Mouse (Mus musculus) erythroblast, embryonic 14.5 days (primary cell): ENCODE measurements around the gene Kcnk2. TPM values are rescaled to one million over a fixed set of nuclear protein-coding genes. Genes with fewer than 3 reads are reported as not detected.

Source experiments
- H3K27me3 ChIP-seq: 2 replicates; pipeline ENCODE4 v1.6.1; 2012; ENCODE audit warnings: inconsistent platforms; ENCODE audit not compliant: control insufficient read depth
- H3K36me3 ChIP-seq: 2 replicates; pipeline ENCODE4 v1.6.1; 2012; ENCODE audit warnings: mild to moderate bottlenecking, inconsistent platforms; ENCODE audit not compliant: control insufficient read depth
- H3K4me1 ChIP-seq: 2 replicates; pipeline ENCODE4 v1.6.1; 2012; ENCODE audit warnings: inconsistent platforms; ENCODE audit not compliant: control insufficient read depth
- H3K4me3 ChIP-seq: replicated peaks from 2 replicates; pipeline ENCODE3; 2012; ENCODE audit warnings: moderate library complexity, mild to moderate bottlenecking, inconsistent platforms
- H3K9me3 ChIP-seq: 2 replicates; pipeline ENCODE4 v1.6.1; 2012; ENCODE audit warnings: low read length, inconsistent platforms, mixed read lengths; ENCODE audit not compliant: control insufficient read depth
- GATA1 ChIP-seq: IDR thresholded peaks from 2 replicates; pipeline ENCODE4 v1.6.1; 2012; ENCODE audit warnings: low read length, inconsistent platforms, mixed read lengths
- TAL1 ChIP-seq: IDR thresholded peaks from 3 replicates; pipeline ENCODE4 v1.6.1; 2012; ENCODE audit warnings: low read length, inconsistent platforms, mixed read lengths
- polyA plus RNA-seq: library from polyadenylated mRNA; stranded (reverse); fragments of >175 nt; gene quantifications from 2 replicates; pipeline ENCODE4 v1.2.3, GENCODE M21; 2012

Kcnk2 gene
- polyA plus RNA-seq, 1 experiment = not detected

DNA sequence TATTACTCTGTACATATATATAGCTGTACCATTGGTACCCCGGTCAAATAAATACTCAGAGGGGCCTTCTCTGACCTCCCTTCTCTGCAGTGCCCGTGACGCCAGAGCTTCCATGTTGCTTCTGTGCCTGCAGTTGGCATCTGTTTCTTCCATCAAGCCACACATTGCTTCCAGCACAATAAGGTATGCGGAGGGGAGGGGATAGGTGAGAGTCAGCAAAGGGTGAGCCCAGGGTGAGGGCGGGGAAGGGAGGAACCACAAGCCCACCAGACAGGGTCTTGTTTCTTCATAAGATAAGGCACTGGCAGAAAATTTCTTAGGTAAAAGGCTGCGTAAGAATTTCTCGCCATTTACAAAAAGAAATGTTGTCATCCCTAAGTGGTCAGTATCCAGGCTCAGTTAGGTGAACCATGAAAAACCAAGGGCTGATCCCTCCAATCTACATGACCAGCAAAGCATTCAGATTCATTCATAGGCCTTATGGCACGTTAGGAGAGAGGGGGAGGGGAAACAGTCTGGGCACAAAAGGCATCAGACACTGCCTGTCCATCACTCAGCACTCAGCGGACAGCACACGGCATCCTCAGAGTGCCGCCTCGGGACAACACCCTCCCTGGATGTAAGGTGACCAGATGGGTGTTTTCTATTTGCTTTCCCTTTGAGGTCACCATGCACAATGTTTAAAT lies 192.9 kb downstream of the Kcnk2 start:
- H3K27me3 ChIP-seq = no peaks in the 10 kb centered on the region
- no peak for TF ChIP-seq GATA1
- no peak for TF ChIP-seq TAL1
- H3K9me3 ChIP-seq = peaks cover 32% of the 10 kb centered on the region
- H3K4me1 ChIP-seq = no peaks in the 10 kb centered on the region
- no peak overlapping the region for H3K4me3 ChIP-seq
- H3K36me3 ChIP-seq = no peaks in the 10 kb centered on the region

DNA sequence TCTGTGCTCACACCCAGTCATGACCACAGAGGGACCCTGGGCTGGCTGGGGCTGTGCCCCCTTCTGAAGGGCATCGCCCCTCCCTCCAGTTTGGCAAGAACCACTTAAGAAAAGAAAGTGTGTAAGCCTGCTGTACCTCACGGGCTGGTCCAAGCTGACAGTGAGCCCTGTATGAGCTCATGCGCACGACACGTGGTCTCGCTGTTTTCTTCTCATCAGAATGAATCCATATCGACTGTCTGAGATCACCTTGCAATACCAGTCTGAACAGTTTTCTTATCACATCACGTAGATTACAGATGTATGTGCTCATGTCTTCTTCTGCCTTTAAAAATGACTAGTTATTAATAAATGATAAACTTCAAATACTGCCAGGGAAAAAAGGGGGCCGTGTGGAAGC lies 193.5 kb downstream of the Kcnk2 start:
- no peaks in the 10 kb centered on the region for H3K36me3 ChIP-seq
- H3K9me3 ChIP-seq = peaks cover 32% of the 10 kb centered on the region
- H3K27me3 ChIP-seq = no peaks in the 10 kb centered on the region
- H3K4me3 ChIP-seq = no peak overlapping the region
- no peaks in the 10 kb centered on the region for H3K4me1 ChIP-seq
- TF ChIP-seq GATA1 = no peak
- TF ChIP-seq TAL1 = no peak

DNA sequence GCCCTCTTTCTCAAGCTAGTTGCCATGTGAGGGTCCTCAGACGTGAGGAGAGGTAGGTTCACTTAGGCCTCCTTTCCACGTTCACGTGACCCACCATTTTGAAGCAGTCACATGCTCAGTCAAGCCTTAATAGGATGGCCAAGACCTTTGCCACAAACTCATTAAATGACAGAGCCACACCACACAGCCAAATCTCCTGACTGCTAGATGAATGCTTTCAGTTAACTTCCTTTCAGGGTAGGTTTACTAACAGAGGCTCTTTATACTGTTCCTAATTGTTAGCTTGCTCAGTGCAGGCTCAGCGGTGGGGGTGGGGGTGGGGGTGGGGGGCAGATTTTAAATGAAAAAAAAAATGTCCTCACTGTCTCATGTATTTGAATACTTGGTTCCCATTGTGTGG lies 206.3 kb downstream of the Kcnk2 start:
- no peaks in the 10 kb centered on the region for H3K27me3 ChIP-seq
- H3K36me3 ChIP-seq = no peaks in the 10 kb centered on the region
- no peak for TF ChIP-seq GATA1
- no peak for TF ChIP-seq TAL1
- H3K4me1 ChIP-seq = no peaks in the 10 kb centered on the region
- no peak overlapping the region for H3K4me3 ChIP-seq
- peaks cover 22% of the 10 kb centered on the region for H3K9me3 ChIP-seq

DNA sequence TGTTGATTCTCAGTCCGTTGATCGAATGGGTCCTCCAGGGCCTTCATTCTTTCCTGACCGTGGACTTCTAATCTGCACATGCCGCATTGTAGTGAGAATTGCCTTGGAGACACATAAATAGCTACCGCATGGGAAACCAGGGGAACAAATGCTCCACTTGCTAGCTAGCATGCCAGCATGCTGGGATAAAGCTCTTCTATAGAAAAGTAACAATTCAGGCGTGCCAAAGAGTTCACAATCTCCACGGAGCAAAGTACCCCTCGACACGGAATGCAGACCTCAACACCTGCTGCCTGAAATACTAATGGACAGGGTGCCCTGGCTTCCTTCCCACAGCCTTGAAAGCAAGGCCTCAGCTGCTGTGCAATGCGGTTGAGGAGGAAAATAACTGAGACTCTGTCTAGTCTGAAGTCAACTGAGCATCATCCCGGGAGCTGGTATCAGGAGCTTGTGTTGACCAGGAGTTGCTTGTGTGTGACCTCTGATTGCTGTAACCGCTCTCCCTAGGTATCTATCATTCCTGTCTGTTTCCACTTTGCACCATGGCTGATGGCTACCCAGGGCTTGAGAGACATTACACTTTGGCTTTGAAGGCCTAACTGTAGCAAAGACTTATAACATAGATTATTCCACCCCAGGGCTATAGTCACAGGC lies 214.2 kb downstream of the Kcnk2 start:
- peaks cover 29% of the 10 kb centered on the region for H3K9me3 ChIP-seq
- no peaks in the 10 kb centered on the region for H3K27me3 ChIP-seq
- TF ChIP-seq GATA1 (no peak), TAL1 (no peak)
- no peak overlapping the region for H3K4me3 ChIP-seq
- H3K36me3 ChIP-seq = no peaks in the 10 kb centered on the region
- no peaks in the 10 kb centered on the region for H3K4me1 ChIP-seq

DNA sequence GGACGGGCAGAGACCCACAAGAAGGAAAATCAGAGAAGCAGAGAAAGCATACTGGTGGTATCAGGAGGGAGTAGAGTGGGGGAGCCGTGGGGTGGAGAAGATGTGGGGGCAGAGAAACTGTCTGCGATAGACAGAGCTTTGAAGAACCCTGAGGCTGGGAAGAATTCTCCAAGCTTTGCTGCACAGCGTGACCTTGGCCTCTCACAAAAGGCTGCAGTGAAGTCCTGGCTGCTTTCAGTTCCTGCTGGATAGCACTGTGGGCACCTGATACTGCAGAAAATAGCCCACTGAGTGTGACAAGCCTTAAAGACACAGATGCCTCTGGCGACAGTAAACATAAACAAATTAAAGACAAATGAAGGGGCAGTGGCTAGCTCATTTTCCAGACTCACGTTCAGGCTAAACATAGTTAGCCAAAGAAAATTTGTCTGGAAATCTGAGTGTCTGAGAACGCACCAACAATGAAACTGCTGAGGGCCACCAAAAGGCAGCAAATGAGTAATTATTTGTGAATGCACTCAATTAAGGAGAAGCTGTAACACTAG lies 216.8 kb downstream of the Kcnk2 start:
- no peak overlapping the region for H3K4me3 ChIP-seq
- TF ChIP-seq GATA1 (no peak), TAL1 (no peak)
- no peaks in the 10 kb centered on the region for H3K27me3 ChIP-seq
- no peaks in the 10 kb centered on the region for H3K4me1 ChIP-seq
- H3K36me3 ChIP-seq = no peaks in the 10 kb centered on the region
- H3K9me3 ChIP-seq = peaks cover 18% of the 10 kb centered on the region

DNA sequence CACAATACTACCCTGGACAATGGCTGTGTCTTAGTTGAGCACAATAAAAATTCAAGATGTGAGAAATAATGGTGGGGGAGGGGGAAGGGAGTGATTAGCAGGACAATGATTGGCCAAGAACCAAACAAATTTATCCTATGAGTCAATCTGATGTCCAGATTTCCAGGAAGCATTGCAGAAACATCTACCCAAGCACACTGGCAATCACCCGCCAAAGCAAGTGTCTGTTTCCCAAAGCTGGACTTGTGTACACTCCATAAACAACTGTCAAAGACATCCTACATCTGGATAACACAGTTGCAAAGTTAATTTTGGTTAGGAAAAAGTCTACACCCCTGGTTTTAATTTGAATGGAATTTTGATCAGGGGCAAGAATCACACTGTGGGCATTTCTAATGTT lies 224.3 kb downstream of the Kcnk2 start:
- H3K9me3 ChIP-seq = peaks cover 2% of the 10 kb centered on the region; the same call in 1 of the 2 replicates
- no peaks in the 10 kb centered on the region for H3K4me1 ChIP-seq
- H3K36me3 ChIP-seq = no peaks in the 10 kb centered on the region
- TF ChIP-seq GATA1 = no peak
- no peak for TF ChIP-seq TAL1
- H3K4me3 ChIP-seq = no peak overlapping the region
- no peaks in the 10 kb centered on the region for H3K27me3 ChIP-seq

DNA sequence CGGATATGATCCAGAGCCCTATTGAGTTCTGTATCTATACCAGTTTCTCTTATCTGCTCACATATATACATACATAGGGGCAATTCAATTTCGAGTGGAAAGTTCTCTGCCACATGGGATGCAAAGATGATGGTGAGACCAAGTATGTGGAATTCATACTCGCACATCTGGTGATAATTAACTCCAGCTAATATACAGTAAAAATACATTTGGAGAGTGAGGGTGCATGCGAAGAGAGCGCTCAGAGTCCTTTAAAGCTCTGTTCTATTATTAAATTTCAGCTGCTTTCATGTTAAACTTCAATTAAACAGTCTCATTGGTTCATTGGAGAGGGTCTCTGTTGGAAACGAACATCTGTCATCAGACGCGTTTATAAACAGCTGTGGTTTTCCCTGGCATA lies 228.6 kb downstream of the Kcnk2 start:
- H3K9me3 ChIP-seq = peaks cover 10% of the 10 kb centered on the region; the same call in 1 of the 2 replicates
- H3K4me3 ChIP-seq = no peak overlapping the region
- no peaks in the 10 kb centered on the region for H3K36me3 ChIP-seq
- no peaks in the 10 kb centered on the region for H3K27me3 ChIP-seq
- TF ChIP-seq TAL1 (no peak), GATA1 (no peak)
- no peaks in the 10 kb centered on the region for H3K4me1 ChIP-seq

DNA sequence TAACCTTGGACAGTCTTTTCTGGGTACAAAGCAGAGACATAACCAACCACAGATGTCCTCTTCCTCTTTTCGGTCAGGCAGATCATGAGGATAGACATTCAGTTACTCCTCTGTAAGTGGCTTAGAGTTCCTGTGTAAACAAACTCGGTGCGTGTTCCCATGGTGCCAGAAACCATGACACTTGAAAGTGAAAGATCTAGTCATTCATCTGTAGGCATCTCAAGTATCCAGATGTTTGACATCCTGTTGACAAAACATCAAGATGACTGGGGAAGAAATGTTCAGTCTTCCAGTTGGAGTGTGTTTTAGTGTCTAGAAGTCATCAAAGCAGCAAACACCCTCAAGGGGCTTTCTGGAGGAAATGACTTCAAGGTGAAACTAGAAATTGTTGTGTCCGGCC lies 230.9 kb downstream of the Kcnk2 start:
- H3K36me3 ChIP-seq = no peaks in the 10 kb centered on the region
- H3K27me3 ChIP-seq = no peaks in the 10 kb centered on the region
- H3K9me3 ChIP-seq = peaks cover 12% of the 10 kb centered on the region; the same call in 1 of the 2 replicates
- no peak overlapping the region for H3K4me3 ChIP-seq
- no peaks in the 10 kb centered on the region for H3K4me1 ChIP-seq
- TF ChIP-seq GATA1 = no peak
- TF ChIP-seq TAL1 = no peak

DNA sequence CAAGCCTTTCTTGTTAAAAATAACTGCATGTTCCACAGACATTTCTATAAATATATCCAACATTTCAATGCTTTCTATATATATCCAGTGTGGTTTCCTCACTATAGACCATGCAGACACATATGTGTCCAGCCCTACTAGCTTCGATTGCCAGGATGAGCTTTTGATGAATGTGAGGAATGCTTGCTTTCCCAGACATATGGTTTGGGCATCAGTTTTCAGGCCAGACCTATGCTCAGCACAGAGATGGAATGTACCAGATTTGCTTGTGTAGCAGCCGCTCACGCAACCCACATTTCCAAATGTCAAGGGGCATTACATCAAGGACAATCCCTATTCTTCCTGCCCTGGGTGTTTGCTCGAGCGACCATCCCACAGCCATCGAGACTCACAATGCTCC lies 236.3 kb downstream of the Kcnk2 start:
- no peaks in the 10 kb centered on the region for H3K36me3 ChIP-seq
- H3K4me1 ChIP-seq = no peaks in the 10 kb centered on the region
- no peak for TF ChIP-seq GATA1
- H3K4me3 ChIP-seq = no peak overlapping the region
- H3K27me3 ChIP-seq = no peaks in the 10 kb centered on the region
- peaks cover 7% of the 10 kb centered on the region; the same call in 1 of the 2 replicates for H3K9me3 ChIP-seq

DNA sequence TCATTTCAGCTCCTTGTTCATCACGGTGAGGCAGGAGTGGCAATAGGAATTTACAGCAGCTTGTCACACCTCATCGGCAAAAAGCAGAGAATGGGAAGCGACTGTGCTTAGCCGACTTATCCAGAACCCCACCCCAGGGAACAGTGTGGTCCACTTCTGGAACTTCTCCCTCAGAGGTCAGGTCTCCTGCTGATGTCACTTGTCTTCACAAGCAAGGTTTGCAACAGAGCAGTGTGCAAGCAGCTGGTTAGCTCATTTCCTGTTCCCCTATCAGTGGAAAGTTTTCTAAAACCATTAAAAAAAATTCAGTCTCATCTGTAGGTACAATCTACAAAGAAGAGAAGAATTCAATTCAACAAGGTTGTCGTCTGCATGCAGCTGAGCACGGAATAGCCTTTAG lies 236.9 kb downstream of the Kcnk2 start:
- Histone ChIP-seq H3K36me3 (no peaks in the 10 kb centered on the region), H3K4me1 (no peaks in the 10 kb centered on the region), H3K27me3 (no peaks in the 10 kb centered on the region), H3K9me3 (peaks cover 5% of the 10 kb centered on the region; the same call in 1 of the 2 replicates), H3K4me3 (no peak overlapping the region)
- no peak for TF ChIP-seq GATA1
